Mouse (Mus musculus): ENCODE data around the gene Rsph3a.
"Not testable (repeated sequence)": the region's sequence is repeated elsewhere in the genome, so short reads cannot be mapped to it uniquely, and the experiment has no call there.

- not testable (repeated sequence) for TF ChIP-seq CTCF (IDR thresholded peaks at IDR 0.05; ENCODE audit: low read depth); EP300 (optimal IDR thresholded peaks at IDR 0.05)
Observed at GRCm38 (mm10) chr17:7946053-7946627, 726 bp downstream of the Rsph3a start.

All from stomach, postnatal 0 days (tissue).